Mouse (Mus musculus): ENCODE measurements around the gene Mrpl30. TPM values are rescaled to one million over a fixed set of nuclear protein-coding genes. Genes with fewer than 3 reads are reported as not detected.

Gene Mrpl30
- polyA plus RNA-seq, 1 experiment = 56.4 TPM

DNA sequence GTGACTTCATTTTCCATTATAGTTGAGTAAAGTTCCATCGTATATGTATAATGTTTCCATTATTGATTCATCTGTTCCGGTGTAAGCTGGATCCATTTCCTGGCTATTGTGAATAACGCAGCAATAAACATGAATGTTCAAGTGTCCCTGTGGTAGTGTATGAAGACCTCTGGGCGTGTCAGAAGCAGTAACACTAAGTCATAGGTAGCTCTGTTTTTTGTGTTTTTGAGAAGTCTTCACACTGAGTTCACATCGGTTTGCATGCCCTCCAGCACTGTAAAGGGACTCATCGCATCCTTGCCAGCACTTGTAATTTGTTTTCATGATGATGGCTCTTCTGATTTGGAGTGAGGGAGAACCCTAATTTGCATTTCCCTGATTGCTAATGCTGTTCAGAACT, 24.0 kb upstream of the Mrpl30 start, which contains the start of gene Tsga10:
Gene Tsga10 (minus strand): TSS at position 144 of the 400 bp plus-strand sequence.
- 91% methylated on average over 6 of the region's 6 CpGs for WGBS
- peak within 1 kb of the TSS; percentile 82 for H3K4me3 ChIP-seq (ENCODE audit: control insufficient read depth, insufficient read depth, low read length)
- no peaks in the 10 kb centered on the region for H3K36me3 ChIP-seq (ENCODE audit: control insufficient read depth, insufficient read depth, low read length)
- H3K27ac ChIP-seq (ENCODE audit: control insufficient read depth, insufficient read depth, low read length) = peak within 1 kb of the TSS; percentile 16; the same call in 1 of the 2 replicates
- H3K4me1 ChIP-seq (replicated peaks; ENCODE audit: control insufficient read depth, insufficient read depth, low read length) = 0 out of 2 replicates have a peak, but pooled peaks cover 4% of the 10 kb centered on the region
- H3K27me3 ChIP-seq (ENCODE audit: control insufficient read depth, insufficient read depth, low read length) = no peaks in the 10 kb centered on the region
- no peak for TF ChIP-seq CTCF (IDR thresholded peaks at IDR 0.05; ENCODE audit: borderline replicate concordance, control insufficient read depth, extremely low read depth, insufficient read depth, low read length, poor library complexity)
- no peak for TF ChIP-seq POLR2A (IDR thresholded peaks at IDR 0.05; ENCODE audit: control insufficient read depth, extremely low read depth, insufficient read depth, low read length, poor library complexity)
- DNase-seq = no peak

DNA sequence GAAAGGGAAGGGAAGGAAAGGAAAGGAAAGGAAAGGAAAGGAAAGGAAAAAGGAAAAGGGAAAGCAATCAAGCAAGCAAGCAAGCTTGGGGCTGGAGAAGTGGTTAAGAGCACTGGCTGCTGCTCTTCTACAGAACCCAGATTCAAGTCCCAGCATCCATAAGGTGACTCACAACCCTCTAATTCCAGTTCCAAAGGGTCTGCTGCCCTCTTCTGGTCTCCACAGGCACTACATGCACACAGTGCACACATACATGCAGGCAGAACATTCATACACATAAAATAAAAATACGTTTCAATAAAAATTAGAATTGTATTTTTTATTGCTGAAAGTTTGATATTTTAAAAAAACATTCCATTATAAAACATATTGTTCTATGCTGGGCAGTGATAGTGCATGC, 23.2 kb upstream of the Mrpl30 start:
- WGBS = 96% methylated on average over 1 of the region's 1 CpGs
- H3K4me3 ChIP-seq (ENCODE audit: control insufficient read depth, insufficient read depth, low read length) = no peak overlapping the region
- TF ChIP-seq POLR2A (IDR thresholded peaks at IDR 0.05; ENCODE audit: control insufficient read depth, extremely low read depth, insufficient read depth, low read length, poor library complexity) (no peak), CTCF (IDR thresholded peaks at IDR 0.05; ENCODE audit: borderline replicate concordance, control insufficient read depth, extremely low read depth, insufficient read depth, low read length, poor library complexity) (no peak)
- no peak overlapping the region for H3K27ac ChIP-seq (ENCODE audit: control insufficient read depth, insufficient read depth, low read length)
- peaks cover 7% of the 10 kb centered on the region for H3K4me1 ChIP-seq (replicated peaks; ENCODE audit: control insufficient read depth, insufficient read depth, low read length)
- peak; percentile 45 for DNase-seq
- H3K27me3 ChIP-seq (ENCODE audit: control insufficient read depth, insufficient read depth, low read length) = no peaks in the 10 kb centered on the region
- H3K36me3 ChIP-seq (ENCODE audit: control insufficient read depth, insufficient read depth, low read length) = no peaks in the 10 kb centered on the region

GRCm38 (mm10) chr1:37867684-37868322, 22.5 kb upstream of the Mrpl30 start:
- H3K27ac ChIP-seq (ENCODE audit: control insufficient read depth, insufficient read depth, low read length) = no peak overlapping the region
- no peaks in the 10 kb centered on the region for H3K36me3 ChIP-seq (ENCODE audit: control insufficient read depth, insufficient read depth, low read length)
- WGBS = 35% methylated on average over 10 of the region's 10 CpGs
- H3K4me3 ChIP-seq (ENCODE audit: control insufficient read depth, insufficient read depth, low read length) = no peak overlapping the region
- H3K27me3 ChIP-seq (ENCODE audit: control insufficient read depth, insufficient read depth, low read length) = no peaks in the 10 kb centered on the region
- TF ChIP-seq POLR2A (IDR thresholded peaks at IDR 0.05; ENCODE audit: control insufficient read depth, extremely low read depth, insufficient read depth, low read length, poor library complexity) = no peak
- no peak for DNase-seq
- peaks cover 7% of the 10 kb centered on the region for H3K4me1 ChIP-seq (replicated peaks; ENCODE audit: control insufficient read depth, insufficient read depth, low read length)

DNA sequence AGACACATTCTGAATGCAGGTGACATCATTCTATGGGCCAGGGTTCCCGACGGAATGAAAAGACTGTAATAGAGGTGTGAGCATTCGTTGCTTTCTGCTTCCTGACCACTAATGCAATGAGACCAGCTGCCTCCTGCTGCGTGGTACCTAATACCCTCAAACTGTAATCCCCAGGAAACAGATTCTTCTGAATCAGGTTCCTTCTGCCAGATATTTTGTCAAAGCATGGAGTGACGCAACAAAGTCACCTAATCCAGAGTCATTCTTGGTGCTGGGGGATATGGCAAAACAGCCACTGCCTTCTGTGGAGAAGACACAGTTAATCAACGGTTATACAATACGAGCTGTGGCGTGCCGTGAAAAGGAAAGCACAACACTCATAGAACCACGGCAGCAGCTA, 21.6 kb upstream of the Mrpl30 start:
- DNase-seq = no peak
- Histone ChIP-seq H3K4me3 (ENCODE audit: control insufficient read depth, insufficient read depth, low read length) (no peak overlapping the region), H3K27ac (ENCODE audit: control insufficient read depth, insufficient read depth, low read length) (no peak overlapping the region), H3K36me3 (ENCODE audit: control insufficient read depth, insufficient read depth, low read length) (no peaks in the 10 kb centered on the region), H3K27me3 (ENCODE audit: control insufficient read depth, insufficient read depth, low read length) (no peaks in the 10 kb centered on the region), H3K4me1 (replicated peaks; ENCODE audit: control insufficient read depth, insufficient read depth, low read length) (peaks cover 7% of the 10 kb centered on the region)
- 28% methylated on average over 10 of the region's 10 CpGs for WGBS
- TF ChIP-seq CTCF (IDR thresholded peaks at IDR 0.05; ENCODE audit: borderline replicate concordance, control insufficient read depth, extremely low read depth, insufficient read depth, low read length, poor library complexity) = no peak
- TF ChIP-seq POLR2A (IDR thresholded peaks at IDR 0.05; ENCODE audit: control insufficient read depth, extremely low read depth, insufficient read depth, low read length, poor library complexity) = no peak

DNA sequence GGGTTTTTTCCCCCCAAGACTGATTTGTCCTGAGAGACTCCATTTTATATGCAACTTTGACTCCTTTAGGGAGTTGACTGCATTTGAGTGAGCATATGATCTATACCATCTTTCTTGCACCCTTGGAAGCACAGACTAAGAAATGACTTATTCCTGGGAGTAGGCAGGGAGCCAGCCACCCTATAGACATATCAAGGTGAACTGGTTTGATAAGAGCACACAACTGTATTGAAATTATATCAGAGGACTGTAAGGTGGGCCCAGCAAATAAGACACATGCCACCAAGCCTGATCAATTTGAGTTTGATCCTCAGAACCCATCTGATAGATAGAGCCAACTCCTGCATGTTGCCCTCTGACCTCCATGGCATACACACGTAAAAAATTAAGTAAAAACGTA, 20.9 kb upstream of the Mrpl30 start:
- Histone ChIP-seq H3K27ac (ENCODE audit: control insufficient read depth, insufficient read depth, low read length) (no peak overlapping the region), H3K4me1 (replicated peaks; ENCODE audit: control insufficient read depth, insufficient read depth, low read length) (peaks cover 6% of the 10 kb centered on the region), H3K4me3 (ENCODE audit: control insufficient read depth, insufficient read depth, low read length) (no peak overlapping the region), H3K36me3 (ENCODE audit: control insufficient read depth, insufficient read depth, low read length) (no peaks in the 10 kb centered on the region), H3K27me3 (ENCODE audit: control insufficient read depth, insufficient read depth, low read length) (no peaks in the 10 kb centered on the region)
- 93% methylated on average over 2 of the region's 2 CpGs for WGBS
- TF ChIP-seq CTCF (IDR thresholded peaks at IDR 0.05; ENCODE audit: borderline replicate concordance, control insufficient read depth, extremely low read depth, insufficient read depth, low read length, poor library complexity) = no peak
- no peak for TF ChIP-seq POLR2A (IDR thresholded peaks at IDR 0.05; ENCODE audit: control insufficient read depth, extremely low read depth, insufficient read depth, low read length, poor library complexity)
- DNase-seq = no peak

- H3K4me1 ChIP-seq (replicated peaks; ENCODE audit: control insufficient read depth, insufficient read depth, low read length) = peaks cover 3% of the 10 kb centered on the region
- TF ChIP-seq POLR2A (IDR thresholded peaks at IDR 0.05; ENCODE audit: control insufficient read depth, extremely low read depth, insufficient read depth, low read length, poor library complexity) (no peak), CTCF (IDR thresholded peaks at IDR 0.05; ENCODE audit: borderline replicate concordance, control insufficient read depth, extremely low read depth, insufficient read depth, low read length, poor library complexity) (no peak)
- no peaks in the 10 kb centered on the region for H3K27me3 ChIP-seq (ENCODE audit: control insufficient read depth, insufficient read depth, low read length)
- peak within 1 kb of the TSS; percentile 77 for H3K4me3 ChIP-seq (ENCODE audit: control insufficient read depth, insufficient read depth, low read length)
- 31% methylated on average over 7 of the region's 7 CpGs for WGBS
- H3K36me3 ChIP-seq (ENCODE audit: control insufficient read depth, insufficient read depth, low read length) = no peaks in the 10 kb centered on the region; the same call in none of the 2 replicates
- peak within 1 kb of the TSS; percentile 53 for H3K27ac ChIP-seq (ENCODE audit: control insufficient read depth, insufficient read depth, low read length)
- no peak for DNase-seq
These were observed 18.6 kb upstream of the Mrpl30 start, which contains the start of gene Lipt1 for GRCm38 (mm10) chr1:37871704-37872103. Lipt1 (plus strand) TSS chr1:37871738.
